Mouse (Mus musculus) ES-Bruce4 (cell line): ENCODE measurements around the gene Acsl1.

Experiments used
- CTCF ChIP-seq: IDR thresholded peaks from one replicate; pipeline ENCODE4 v1.8.1; 2011; ENCODE audit warnings: low read depth, low read length
- EP300 ChIP-seq: IDR thresholded peaks from 2 replicates; pipeline ENCODE4 v1.6.1; 2011; ENCODE audit warnings: low read depth, low read length; ENCODE audit not compliant: insufficient read depth
- POLR2A ChIP-seq: IDR thresholded peaks from one replicate; pipeline ENCODE4 v1.8.1; 2011; ENCODE audit warnings: low read length; ENCODE audit not compliant: insufficient read depth

DNA sequence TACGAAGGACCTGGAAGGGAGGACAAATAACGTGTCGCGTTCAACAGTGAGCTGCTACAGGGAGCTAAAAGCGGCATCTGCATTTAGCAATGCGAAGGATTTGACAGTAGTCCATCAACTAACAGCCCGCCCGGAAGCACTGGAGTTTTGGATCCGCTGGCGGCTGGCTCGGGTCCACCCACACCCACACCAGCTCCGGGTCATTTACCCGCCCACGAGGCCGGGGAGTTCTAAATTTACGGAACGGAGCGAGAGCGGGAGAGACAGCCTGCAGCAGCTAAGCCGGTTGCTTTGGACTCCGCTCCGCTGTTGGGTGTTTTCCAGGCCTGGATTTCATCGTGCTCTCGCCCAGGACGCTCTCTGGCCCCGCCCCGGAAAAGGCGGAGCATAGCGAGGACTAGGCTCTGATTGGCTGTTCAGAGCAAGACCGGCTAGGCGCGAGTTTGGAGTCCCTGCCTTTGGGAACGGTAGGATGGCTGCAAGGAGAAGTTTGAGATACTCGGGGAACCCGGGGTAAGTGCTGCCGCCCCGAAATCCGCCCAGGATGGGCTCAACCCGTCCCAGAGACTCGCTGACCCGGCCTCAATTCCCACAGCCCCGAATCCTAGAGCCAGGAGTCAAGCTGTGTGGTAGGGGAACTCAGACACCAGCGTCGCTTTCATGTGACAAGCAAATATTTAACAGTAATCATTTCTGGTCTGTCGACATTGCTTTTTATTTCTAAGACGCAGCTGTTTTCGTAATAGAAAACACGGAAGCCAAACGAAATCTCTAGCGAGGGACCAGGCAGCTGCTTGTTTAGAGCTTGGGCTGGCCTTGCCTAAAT is 81.0 kb downstream of the Acsl1 start, which contains the start of gene Cenpu:
- TF ChIP-seq CTCF (no peak), EP300 (peak; percentile 78), POLR2A (peak; percentile 61)
